Mouse (Mus musculus): ENCODE results near the gene Mroh3. TPM values are rescaled to one million over a fixed set of nuclear protein-coding genes. Genes with fewer than 3 reads are reported as not detected.
A peak's percentile ranks its signal among the peaks of the same experiment; 100 is the strongest.

Gene Mroh3
- total and polyA plus RNA-seq, 3 experiments = not detected

GRCm38 (mm10) chr1:136175183-136175582 is 37.4 kb downstream of the Mroh3 start (continued):
- TF ChIP-seq CHD1 (IDR thresholded peaks at IDR 0.05; ENCODE audit: low read depth, low read length) = no peak

GRCm38 (mm10) chr1:136174101-136174606 is 38.5 kb downstream of the Mroh3 start:
- no peaks in the 10 kb centered on the region for H3K9me3 ChIP-seq (replicated peaks; ENCODE audit: insufficient read depth, low read length)
- H3K4me1 ChIP-seq (ENCODE audit: control insufficient read depth in 1 of 2, insufficient read depth in 2 of 2, low read length in 2 of 2) = peaks cover 10 to 19% of the 10 kb centered on the region in 2 experiments
- H3K9ac ChIP-seq (ENCODE audit: control insufficient read depth, low read depth, low read length, poor library complexity, severe bottlenecking) = peak overlapping the region; percentile 32; the same call in 1 of the 2 replicates
- H3K27ac ChIP-seq (ENCODE audit: control insufficient read depth, low read depth, low read length) = no peak overlapping the region
- no peaks in the 10 kb centered on the region for H3K27me3 ChIP-seq (ENCODE audit: control insufficient read depth in 1 of 2, insufficient read depth in 2 of 2, low read length in 2 of 2)
- no peak overlapping the region for H3K4me3 ChIP-seq (ENCODE audit: control insufficient read depth in 1 of 2, insufficient read depth in 1 of 2, low read depth in 2 of 2, low read length in 2 of 2)
- DNase-seq (ENCODE audit: low read depth, low spot score) = peak; percentile 71
- no peaks in the 10 kb centered on the region for H3K79me2 ChIP-seq (ENCODE audit: control insufficient read depth, insufficient read depth, low read length, poor library complexity)
- no peak for TF ChIP-seq POLR2A (IDR thresholded peaks at IDR 0.05; ENCODE audit: control insufficient read depth in 1 of 2, insufficient read depth in 1 of 2, low read depth in 1 of 2, low read length in 2 of 2, poor library complexity in 1 of 2)
- TF ChIP-seq MAX (IDR thresholded peaks at IDR 0.05; ENCODE audit: low read length) = no peak
- no peak for TF ChIP-seq EP300 (IDR thresholded peaks at IDR 0.05; ENCODE audit: low read depth in 1 of 2, low read length in 2 of 2)
- no peak for TF ChIP-seq ZC3H11A (IDR thresholded peaks at IDR 0.05; ENCODE audit: low read depth, low read length)
- TF ChIP-seq GABPA (IDR thresholded peaks at IDR 0.05; ENCODE audit: low read depth, low read length) = no peak
- TF ChIP-seq E2F4 (IDR thresholded peaks at IDR 0.05; ENCODE audit: borderline replicate concordance, low read depth, low read length) = no peak
- no peak for TF ChIP-seq BHLHE40 (IDR thresholded peaks at IDR 0.05; ENCODE audit: borderline replicate concordance, low read depth, low read length)
- no peak for TF ChIP-seq MXI1 (IDR thresholded peaks at IDR 0.05; ENCODE audit: low read depth, low read length)
- no peak for TF ChIP-seq RAD21 (IDR thresholded peaks at IDR 0.05; ENCODE audit: low read depth, low read length)
- TF ChIP-seq GATA1 (IDR thresholded peaks at IDR 0.05; ENCODE audit: low read depth, low read length) = no peak
- TF ChIP-seq ZNF384 (IDR thresholded peaks at IDR 0.05; ENCODE audit: low read depth, low read length) = no peak
- no peak for TF ChIP-seq CTCF (IDR thresholded peaks at IDR 0.05 in 2 of 3, conservative IDR thresholded peaks at IDR 0.05 in 1 of 3; ENCODE audit: control insufficient read depth in 1 of 3, insufficient read depth in 1 of 3, low read depth in 2 of 3, low read length in 3 of 3, poor library complexity in 1 of 3, severe bottlenecking in 1 of 3)
- TF ChIP-seq MYB (IDR thresholded peaks at IDR 0.05; ENCODE audit: low read depth, low read length) = no peak
- no peak for TF ChIP-seq CHD1 (IDR thresholded peaks at IDR 0.05; ENCODE audit: low read depth, low read length)
- no peak for TF ChIP-seq NRF1 (IDR thresholded peaks at IDR 0.05; ENCODE audit: insufficient read depth, low read depth, low read length, poor library complexity, severe bottlenecking)
- peaks cover 1 to 10% of the 10 kb centered on the region in 2 experiments; a peak in 3 of 4 replicates for H3K36me3 ChIP-seq (ENCODE audit: control insufficient read depth in 1 of 2, insufficient read depth in 2 of 2, low read length in 2 of 2)

- Histone ChIP-seq H3K27me3 (ENCODE audit: control insufficient read depth in 1 of 2, insufficient read depth in 2 of 2, low read length in 2 of 2) (no peaks in the 10 kb centered on the region), H3K27ac (ENCODE audit: control insufficient read depth, low read depth, low read length) (no peak overlapping the region), H3K4me1 (ENCODE audit: control insufficient read depth in 1 of 2, insufficient read depth in 2 of 2, low read length in 2 of 2) (peaks cover 3 to 7% of the 10 kb centered on the region in 2 experiments; a peak in 3 of 4 replicates), H3K9me3 (replicated peaks; ENCODE audit: insufficient read depth, low read length) (no peaks in the 10 kb centered on the region), H3K9ac (ENCODE audit: control insufficient read depth, low read depth, low read length, poor library complexity, severe bottlenecking) (no peak overlapping the region), H3K4me3 (ENCODE audit: control insufficient read depth in 1 of 2, insufficient read depth in 1 of 2, low read depth in 2 of 2, low read length in 2 of 2) (no peak overlapping the region), H3K79me2 (ENCODE audit: control insufficient read depth, insufficient read depth, low read length, poor library complexity) (no peaks in the 10 kb centered on the region), H3K36me3 (ENCODE audit: control insufficient read depth in 1 of 2, insufficient read depth in 2 of 2, low read length in 2 of 2) (peaks cover 0 to 1% of the 10 kb centered on the region in 2 experiments; a peak in 3 of 4 replicates)
- no peak for DNase-seq (ENCODE audit: low read depth, low spot score)
- no peak for TF ChIP-seq TBP (IDR thresholded peaks at IDR 0.05; ENCODE audit: low read depth, low read length)
- TF ChIP-seq MAX (IDR thresholded peaks at IDR 0.05; ENCODE audit: low read length) = no peak
Observed at GRCm38 (mm10) chr1:136172696-136173095, 39.9 kb downstream of the Mroh3 start.
